Mouse (Mus musculus) hindbrain, embryonic 13.5 days (tissue): ENCODE measurements at regions not wholly inside any gene's neighbourhood (a gene's known extent, or its start where the extent isn't known, plus 50 kb on each side); places are given as distances from the start of the nearest gene placed in this dataset.

Experiments
- ATAC-seq: fragments of 200-750 bp; cut with Nextera tagmentation; 2 replicates; pipeline ENCODE4 v1.8.0; 2017; ENCODE audit warnings: moderate TSS enrichment; ENCODE audit not compliant: low FRiP score
- H3K27ac ChIP-seq: fragments of 300-500 bp; sonication (generic); 2 replicates; pipeline ENCODE4 v1.5.1; 2015; ENCODE audit warnings: inconsistent platforms, mild to moderate bottlenecking, moderate library complexity
- H3K27me3 ChIP-seq: fragments of 300-500 bp; sonication (generic); 2 replicates; pipeline ENCODE4 v1.6.1; 2015; ENCODE audit warnings: mild to moderate bottlenecking, inconsistent platforms
- H3K36me3 ChIP-seq: fragments of 300-500 bp; sonication (generic); 2 replicates; pipeline ENCODE4 v1.6.1; 2015; ENCODE audit warnings: mild to moderate bottlenecking, inconsistent platforms
- H3K4me1 ChIP-seq: fragments of 300-500 bp; sonication (generic); replicated peaks from 2 replicates; pipeline ENCODE4 v1.6.1; 2015; ENCODE audit warnings: inconsistent platforms
- H3K4me2 ChIP-seq: fragments of 300-500 bp; sonication (generic); 2 replicates; pipeline ENCODE4 v1.6.1; 2015; ENCODE audit warnings: inconsistent platforms, mild to moderate bottlenecking, moderate library complexity
- H3K4me3 ChIP-seq: fragments of 300-500 bp; sonication (generic); 2 replicates; pipeline ENCODE4 v1.5.1; 2015; ENCODE audit warnings: mild to moderate bottlenecking, inconsistent platforms
- H3K9ac ChIP-seq: fragments of 300-500 bp; sonication (generic); 2 replicates; pipeline ENCODE4 v1.6.1; 2015; ENCODE audit warnings: mild to moderate bottlenecking, inconsistent platforms
- H3K9me3 ChIP-seq: fragments of 300-500 bp; sonication (generic); 2 replicates; pipeline ENCODE4 v1.6.1; 2016; ENCODE audit warnings: inconsistent platforms
- WGBS: fragments of 180-500 bp; shearing (Covaris S2); methylation state at CpG from one replicate; pipeline ENCODE4 v1.1.7; 2015; 5-methylcytosine and 5-hydroxymethylcytosine counted together

GRCm38 (mm10) chr8:88019243-88020115 is 60.1 kb upstream of the Zfp423 start:
- Histone ChIP-seq H3K4me1 (peaks cover 19% of the 10 kb centered on the region), H3K27me3 (no peaks in the 10 kb centered on the region), H3K36me3 (no peaks in the 10 kb centered on the region; the same call in 1 of the 2 replicates), H3K4me3 (no peak overlapping the region), H3K9me3 (0 out of 2 replicates have a peak, but pooled peaks cover 3% of the 10 kb centered on the region), H3K27ac (peak overlapping the region; percentile 12; the same call in 1 of the 2 replicates), H3K9ac (no peak overlapping the region), H3K4me2 (no peak overlapping the region)
- 69% methylated on average over 17 of the region's 17 CpGs for WGBS
- no peak for ATAC-seq

- H3K4me3 ChIP-seq = no peak overlapping the region
- H3K27me3 ChIP-seq = no peaks in the 10 kb centered on the region
- H3K9me3 ChIP-seq = 0 out of 2 replicates have a peak, but pooled peaks cover 3% of the 10 kb centered on the region
- WGBS = 96% methylated on average over 4 of the region's 4 CpGs
- peaks cover 19% of the 10 kb centered on the region for H3K4me1 ChIP-seq
- H3K27ac ChIP-seq = no peak overlapping the region
- H3K36me3 ChIP-seq = no peaks in the 10 kb centered on the region; the same call in 1 of the 2 replicates
- ATAC-seq = no peak
- no peak overlapping the region for H3K4me2 ChIP-seq
- H3K9ac ChIP-seq = no peak overlapping the region
Observed at GRCm38 (mm10) chr8:88018494-88018893, 59.1 kb upstream of the Zfp423 start.

GRCm38 (mm10) chr8:88012177-88012825 is 52.9 kb upstream of the Zfp423 start:
- Histone ChIP-seq H3K4me1 (peaks cover 14% of the 10 kb centered on the region), H3K27ac (peak overlapping the region; percentile 79), H3K36me3 (no peaks in the 10 kb centered on the region), H3K9me3 (no peaks in the 10 kb centered on the region), H3K4me3 (no peak overlapping the region), H3K4me2 (no peak overlapping the region), H3K27me3 (no peaks in the 10 kb centered on the region), H3K9ac (0 out of 2 replicates have a peak overlapping the region, but pooled peaks have one; percentile 25)
- WGBS = 40% methylated on average over 15 of the region's 15 CpGs
- peak; percentile 39; the same call in 1 of the 2 replicates for ATAC-seq

GRCm38 (mm10) chr8:88010566-88010965 is 51.2 kb upstream of the Zfp423 start:
- H3K9me3 ChIP-seq = no peaks in the 10 kb centered on the region
- no peak overlapping the region for H3K4me2 ChIP-seq
- ATAC-seq = no peak
- H3K9ac ChIP-seq = no peak overlapping the region
- WGBS = 26% methylated on average over 3 of the region's 3 CpGs
- no peak overlapping the region for H3K4me3 ChIP-seq
- H3K27me3 ChIP-seq = no peaks in the 10 kb centered on the region
- no peaks in the 10 kb centered on the region for H3K36me3 ChIP-seq
- no peak overlapping the region for H3K27ac ChIP-seq
- peaks cover 14% of the 10 kb centered on the region for H3K4me1 ChIP-seq

GRCm38 (mm10) chr8:88009878-88010277 is 50.5 kb upstream of the Zfp423 start:
- Histone ChIP-seq H3K4me3 (no peak overlapping the region), H3K4me2 (no peak overlapping the region), H3K9me3 (no peaks in the 10 kb centered on the region), H3K36me3 (no peaks in the 10 kb centered on the region), H3K27me3 (no peaks in the 10 kb centered on the region), H3K9ac (no peak overlapping the region), H3K4me1 (peaks cover 14% of the 10 kb centered on the region), H3K27ac (peak overlapping the region; percentile 30; the same call in 1 of the 2 replicates)
- WGBS = 64% methylated on average over 3 of the region's 3 CpGs
- no peak for ATAC-seq
